Mouse (Mus musculus) ES-CJ7 (cell line): ENCODE measurements around the gene Egfem1.

Experiments
- DNase-seq: peaks from one replicate; pipeline ENCODE4 v3.0.0; 2011; ENCODE audit warnings: low read depth, low spot score

Egfem1 gene

DNA sequence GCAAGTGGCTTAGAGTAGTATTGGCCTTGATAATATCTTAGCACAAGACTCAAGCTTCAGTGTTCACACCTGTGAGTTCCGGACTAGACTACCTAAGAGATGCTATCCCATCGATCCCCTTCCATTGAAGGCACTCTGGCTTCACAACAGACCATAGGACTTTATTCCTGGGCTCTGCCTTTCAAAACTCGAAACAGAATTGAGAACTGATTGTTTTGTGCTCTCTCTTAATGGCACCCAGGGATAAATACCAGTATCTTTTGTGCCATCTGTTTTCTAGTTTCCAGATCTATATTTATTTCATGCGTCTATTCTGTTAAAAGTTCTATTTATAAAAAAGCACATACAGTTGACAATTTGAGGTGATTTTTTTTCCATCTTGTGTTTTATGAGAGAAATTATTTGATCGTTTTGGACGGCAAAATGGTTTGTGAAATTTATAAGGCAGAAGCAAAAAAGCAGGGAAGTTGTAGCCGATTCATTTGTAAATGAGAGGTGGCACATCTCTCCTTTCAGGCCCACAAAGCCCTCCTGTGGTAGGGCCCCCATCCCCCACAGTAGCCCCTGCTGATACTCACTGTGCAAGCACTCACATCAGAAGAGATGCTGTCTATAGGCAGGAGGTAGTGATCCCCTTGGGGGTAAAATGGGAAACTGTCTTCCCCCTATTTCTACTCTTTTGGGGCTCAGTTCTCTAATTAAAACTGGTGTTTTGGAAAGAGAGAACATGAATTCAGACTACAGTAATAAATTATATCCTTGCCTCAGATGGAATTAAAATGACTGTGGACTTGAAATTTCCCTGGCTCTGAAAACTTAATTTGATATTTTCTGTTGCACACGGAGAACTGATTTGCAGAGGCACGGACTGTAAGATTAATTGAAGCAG is 53.6 kb downstream of the Egfem1 start:
- peak; percentile 77 for DNase-seq

GRCm38 (mm10) chr3:29136065-29136955 is 54.5 kb downstream of the Egfem1 start:
- peak; percentile 79 for DNase-seq

GRCm38 (mm10) chr3:29168401-29168800 is 86.6 kb downstream of the Egfem1 start:
- DNase-seq = no peak

- no peak for DNase-seq
Measured at GRCm38 (mm10) chr3:29169003-29169402, 87.2 kb downstream of the Egfem1 start.

DNA sequence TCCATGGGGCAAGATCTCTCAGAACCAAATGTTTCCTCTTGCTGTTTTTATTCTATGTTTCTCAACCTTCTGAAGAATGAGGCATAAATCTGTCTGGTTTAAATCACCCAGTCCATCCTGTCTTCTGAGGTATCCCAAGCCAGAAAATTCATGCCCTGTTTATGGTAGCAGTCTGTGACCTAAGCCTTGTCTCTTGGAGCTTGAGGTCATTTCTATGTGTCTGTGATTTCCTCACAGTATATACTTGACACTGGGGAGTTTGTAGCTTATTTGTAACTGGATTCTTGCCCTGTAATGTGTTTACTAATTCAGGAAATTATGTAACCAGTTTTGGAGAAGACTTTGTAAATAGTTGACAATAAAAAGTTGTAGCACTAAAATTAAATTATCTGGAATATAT is 95.2 kb downstream of the Egfem1 start:
- no peak for DNase-seq

DNA sequence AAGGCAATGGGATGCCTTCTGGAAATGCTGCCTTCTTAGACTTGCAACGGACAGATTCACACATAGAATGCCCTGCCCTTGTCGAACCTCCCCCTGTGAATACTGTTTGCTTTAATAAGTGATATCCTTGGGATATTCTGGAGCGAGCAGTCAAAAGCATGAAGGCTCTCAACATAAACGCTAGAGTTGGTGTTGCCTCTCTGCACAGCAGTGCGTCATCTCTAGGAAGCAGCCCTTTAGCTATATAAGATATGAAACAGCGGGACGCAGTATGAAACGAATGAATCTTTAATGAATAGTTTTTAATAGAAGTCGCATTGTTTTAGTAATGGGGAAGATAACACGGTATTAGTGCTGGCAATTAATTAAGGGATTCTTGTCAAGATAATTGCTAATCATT is 101.2 kb downstream of the Egfem1 start:
- DNase-seq = no peak

DNA sequence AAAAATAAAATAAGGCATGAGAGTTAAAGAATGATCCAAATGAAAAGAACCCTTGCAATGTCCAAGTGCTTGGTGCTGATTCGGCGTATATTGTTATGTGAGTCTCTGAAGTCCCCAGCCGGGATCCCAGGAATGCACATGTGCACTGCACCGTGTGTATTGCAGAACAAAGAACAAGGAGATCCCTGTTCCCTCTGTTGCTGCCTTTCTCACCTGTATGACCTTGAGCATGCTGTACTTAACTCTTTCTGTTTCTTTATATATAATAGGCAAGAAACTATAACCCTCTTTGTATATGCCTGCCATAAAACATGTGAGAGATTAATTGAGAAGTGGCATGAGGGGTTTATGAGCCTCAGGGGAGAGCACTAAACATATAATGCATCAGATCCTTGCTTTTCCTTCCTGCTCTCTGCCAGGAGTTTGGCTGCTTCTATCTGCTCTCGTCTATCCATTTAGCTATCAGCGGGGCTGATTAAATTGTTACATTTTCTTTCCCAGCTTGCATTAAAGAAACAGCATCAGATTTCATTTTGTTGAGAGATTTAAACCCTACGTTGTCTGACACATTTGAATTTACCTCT is 101.9 kb downstream of the Egfem1 start:
- DNase-seq = peak; percentile 14

DNA sequence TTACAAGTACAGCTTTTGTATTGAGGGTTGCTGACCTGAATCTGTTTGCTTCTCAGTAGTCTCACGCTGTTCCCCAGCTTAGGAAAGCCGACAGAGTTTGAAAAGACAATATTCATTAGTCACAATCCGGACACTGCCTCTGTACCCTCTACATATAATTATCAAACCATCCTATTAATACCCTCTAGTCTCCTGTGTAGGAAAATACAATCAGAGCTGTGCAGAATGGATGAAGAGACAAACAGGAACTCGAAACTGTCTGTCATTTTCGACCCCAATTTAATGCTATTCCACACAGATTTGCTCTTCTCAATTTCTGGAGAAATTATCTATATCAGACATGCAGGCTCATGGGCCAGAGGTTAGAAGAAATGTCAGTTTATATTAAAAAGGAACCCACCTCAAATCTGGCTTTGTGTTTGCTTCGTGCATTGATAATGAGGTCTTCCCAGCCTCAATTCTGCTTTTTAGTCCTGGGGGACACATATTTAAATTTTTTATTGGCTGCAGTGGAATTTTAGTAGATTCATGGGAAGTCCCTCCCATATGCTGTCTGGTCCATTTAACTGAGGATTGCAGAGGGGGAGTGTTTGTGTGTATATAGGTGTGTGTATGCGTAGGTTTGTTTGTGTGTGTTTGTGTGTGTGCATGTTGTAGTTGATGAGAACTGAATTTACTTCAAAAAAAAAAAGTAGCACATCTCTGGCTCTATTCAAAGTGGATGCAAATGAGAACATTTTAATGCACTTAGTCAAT is 102.8 kb downstream of the Egfem1 start:
- no peak for DNase-seq

GRCm38 (mm10) chr3:29190263-29190662 is 108.4 kb downstream of the Egfem1 start:
- DNase-seq = peak; percentile 92

- DNase-seq = no peak
Measured at GRCm38 (mm10) chr3:29197727-29198512, 116.1 kb downstream of the Egfem1 start.

DNA sequence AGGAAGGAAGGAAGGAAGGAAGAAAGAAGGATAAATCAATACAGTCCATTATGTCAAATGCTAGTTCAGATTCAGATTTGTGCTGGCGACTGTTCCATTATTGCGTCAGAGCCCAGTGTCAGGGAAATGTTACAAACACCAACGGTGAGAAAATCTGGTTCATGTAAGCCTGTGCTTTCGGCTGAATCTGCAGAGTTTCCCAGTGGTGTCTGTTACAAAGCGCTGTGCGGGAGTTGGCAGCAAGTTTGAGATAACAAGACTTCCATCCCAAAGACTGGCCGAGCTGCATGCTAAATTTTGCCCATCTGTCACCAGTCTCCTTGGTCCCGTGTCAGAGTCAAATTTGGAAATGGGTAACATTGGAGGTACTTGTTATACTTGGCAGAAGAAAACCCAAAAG is 118.8 kb downstream of the Egfem1 start:
- no peak for DNase-seq

DNA sequence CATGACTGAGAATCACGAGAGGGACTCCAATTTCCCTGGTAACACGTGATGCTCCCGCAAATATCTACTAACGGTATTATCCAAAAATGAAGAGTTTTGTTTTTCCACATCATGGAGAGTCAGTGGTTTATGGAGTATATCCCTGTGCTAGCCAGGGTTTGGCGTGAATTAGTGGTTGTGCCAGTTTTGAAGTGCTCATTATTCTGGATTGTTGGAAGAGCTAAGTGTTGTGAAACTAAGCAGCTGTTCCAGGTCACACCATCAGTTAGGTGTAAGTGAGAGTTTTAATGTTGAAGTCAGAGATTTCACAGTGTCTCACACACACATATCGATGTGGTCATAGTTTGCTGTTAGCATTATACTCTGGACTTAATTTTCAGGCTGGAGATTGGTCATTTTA is 120.7 kb downstream of the Egfem1 start:
- no peak for DNase-seq

- DNase-seq = no peak
Measured at GRCm38 (mm10) chr3:29222414-29222813, 140.6 kb downstream of the Egfem1 start.

GRCm38 (mm10) chr3:29229712-29230111 is 147.9 kb downstream of the Egfem1 start:
- DNase-seq = peak; percentile 6

- no peak for DNase-seq
Measured at GRCm38 (mm10) chr3:29235477-29235876, 153.7 kb downstream of the Egfem1 start.

DNA sequence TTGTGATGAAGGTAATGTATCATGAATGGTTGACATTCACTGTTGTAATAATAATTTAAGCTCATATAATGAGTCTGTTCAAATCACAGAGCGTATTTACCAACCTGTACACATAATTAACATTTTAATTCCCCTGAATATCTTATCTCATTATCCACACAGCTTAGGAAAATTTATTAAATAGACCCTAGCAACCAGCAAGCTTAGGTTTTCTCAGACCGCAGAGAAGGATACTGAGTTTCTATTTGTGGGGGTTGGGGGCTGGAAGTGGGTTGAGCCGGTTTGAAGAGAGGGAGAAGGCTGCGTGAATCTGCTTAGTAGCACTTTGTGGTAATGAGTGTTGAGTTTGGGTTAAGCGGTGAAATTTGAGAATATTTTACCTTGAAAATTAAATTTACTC is 154.7 kb downstream of the Egfem1 start:
- no peak for DNase-seq

- no peak for DNase-seq
Measured at GRCm38 (mm10) chr3:29243600-29243999, 161.8 kb downstream of the Egfem1 start.

DNA sequence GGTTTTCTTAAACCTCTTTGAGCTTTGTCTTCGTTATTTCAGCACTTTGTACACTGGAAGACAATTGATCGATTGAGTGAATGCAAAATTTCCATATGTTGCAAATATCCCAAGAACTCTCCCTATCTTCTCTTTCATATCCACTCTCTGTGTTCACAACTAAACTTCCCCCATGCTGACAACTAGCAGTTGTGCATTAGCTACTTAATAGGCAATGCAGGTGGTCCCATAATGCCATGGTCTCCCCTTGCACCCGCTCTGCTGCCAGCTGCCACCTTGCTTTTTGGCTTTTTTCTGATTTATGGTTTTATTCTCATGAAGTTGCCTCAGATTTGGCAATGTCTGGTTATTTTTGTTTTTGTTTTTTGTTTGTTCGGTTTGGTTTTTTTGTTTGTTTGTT is 209.8 kb downstream of the Egfem1 start:
- DNase-seq = no peak

GRCm38 (mm10) chr3:29292251-29292650 is 210.4 kb downstream of the Egfem1 start:
- no peak for DNase-seq

DNA sequence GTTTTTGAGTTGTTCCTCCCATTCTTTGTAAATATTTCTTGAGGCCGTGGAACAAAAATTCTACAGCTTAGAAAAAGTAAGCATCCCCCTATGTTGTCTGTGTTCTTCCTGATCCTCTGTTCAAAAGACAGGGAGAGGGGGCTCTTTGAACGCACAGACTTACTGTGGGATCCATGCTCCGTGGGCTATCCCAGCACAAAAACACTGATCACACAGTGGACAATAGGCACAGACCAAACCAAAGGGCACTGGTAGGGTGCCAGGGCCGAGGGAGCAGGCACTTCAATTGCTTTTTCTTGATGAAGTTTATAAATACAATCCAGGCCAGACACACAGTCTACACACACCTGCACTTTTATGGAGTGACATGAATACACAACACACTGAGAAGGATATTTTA is 211.4 kb downstream of the Egfem1 start:
- DNase-seq = no peak
